Mouse (Mus musculus) liver, embryonic 13.5 days (tissue): ENCODE measurements around the gene Itgb7. TPM values are rescaled to one million over a fixed set of nuclear protein-coding genes. Genes with fewer than 3 reads are reported as not detected.
"Not testable (repeated sequence)": the region's sequence is repeated elsewhere in the genome, so short reads cannot be mapped to it uniquely, and the experiment has no call there.

Experiments used
- ATAC-seq: fragments of 200-750 bp; cut with Nextera tagmentation; 2 replicates; pipeline ENCODE4 v1.8.0; 2017; ENCODE audit warnings: low read depth, mild to moderate bottlenecking, moderate number of reproducible peaks, moderate library complexity
- DNase-seq: peaks from one replicate; pipeline ENCODE4 v3.0.0; 2022
- H3K27ac ChIP-seq: fragments of 300-500 bp; sonication (generic); 2 replicates; pipeline ENCODE4 v1.5.1; 2015; ENCODE audit warnings: moderate library complexity, mild to moderate bottlenecking, inconsistent platforms
- H3K27me3 ChIP-seq: fragments of 300-500 bp; sonication (generic); 2 replicates; pipeline ENCODE4 v1.6.1; 2015; ENCODE audit warnings: mild to moderate bottlenecking, inconsistent platforms
- H3K36me3 ChIP-seq: fragments of 300-500 bp; sonication (generic); 2 replicates; pipeline ENCODE4 v1.6.1; 2015; ENCODE audit warnings: mild to moderate bottlenecking, inconsistent platforms
- H3K4me1 ChIP-seq: fragments of 300-500 bp; sonication (generic); replicated peaks from 2 replicates; pipeline ENCODE4 v1.6.1; 2015; ENCODE audit warnings: inconsistent platforms
- H3K4me2 ChIP-seq: fragments of 300-500 bp; sonication (generic); 2 replicates; pipeline ENCODE4 v1.6.1; 2015; ENCODE audit warnings: inconsistent platforms, mild to moderate bottlenecking, moderate library complexity
- H3K4me3 ChIP-seq: fragments of 300-500 bp; sonication (generic); replicated peaks from 2 replicates; pipeline ENCODE4 v1.5.1; 2015; ENCODE audit warnings: mild to moderate bottlenecking, inconsistent platforms
- H3K9ac ChIP-seq: fragments of 300-500 bp; sonication (generic); 2 replicates; pipeline ENCODE4 v1.6.1; 2015; ENCODE audit warnings: mild to moderate bottlenecking, inconsistent platforms
- H3K9me3 ChIP-seq: fragments of 300-500 bp; sonication (generic); replicated peaks from 2 replicates; pipeline ENCODE4 v1.6.1; 2016; ENCODE audit warnings: inconsistent platforms
- WGBS: fragments of 180-500 bp; shearing (Covaris S2); methylation state at CpG from one replicate; pipeline ENCODE4 v1.1.7; 2015; ENCODE audit not compliant: insufficient replicate concordance; 5-methylcytosine and 5-hydroxymethylcytosine counted together
- polyA plus RNA-seq: library from polyadenylated mRNA; unstranded; fragments of >200 nt; fragmentation: Nextera tagmentation; extraction: Ambion mirVana; gene quantifications from 2 replicates; pipeline ENCODE4 v1.2.1, GENCODE M21; 2015

Gene Itgb7
- polyA plus RNA-seq, 1 experiment from 2014 or later = 6.5 TPM

DNA sequence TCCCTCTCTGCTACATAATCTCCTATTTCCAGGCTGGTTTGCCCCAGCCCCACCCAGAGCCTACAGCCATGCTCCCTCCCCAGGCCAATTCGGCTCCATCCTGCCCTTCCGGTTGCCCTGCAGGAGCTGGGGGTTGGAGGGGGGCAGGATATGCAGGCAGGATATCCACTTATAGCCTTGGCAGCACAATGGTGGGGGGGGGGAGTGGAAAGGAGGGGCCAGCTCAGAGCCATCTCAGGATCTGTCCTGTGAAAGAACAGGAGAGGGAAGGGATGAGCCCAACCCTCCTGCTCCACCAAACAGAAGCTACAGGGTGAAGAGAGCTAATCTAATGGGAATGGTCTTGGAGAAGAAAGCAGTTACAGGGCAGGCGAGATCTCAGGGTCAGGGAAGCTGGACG, 8.9 kb upstream of the Itgb7 start:
- peaks cover 37% of the 10 kb centered on the region for H3K4me1 ChIP-seq
- H3K27me3 ChIP-seq = peaks cover 59% of the 10 kb centered on the region
- H3K9ac ChIP-seq = no peak overlapping the region
- H3K36me3 ChIP-seq = no peaks in the 10 kb centered on the region
- no peak overlapping the region for H3K4me3 ChIP-seq
- no peak overlapping the region for H3K4me2 ChIP-seq
- peak overlapping the region; percentile 4; the same call in 1 of the 2 replicates for H3K27ac ChIP-seq
- ATAC-seq (peak; percentile 37; the same call in 1 of the 2 replicates), DNase-seq (no peak)
- 49% methylated on average over 4 of the region's 4 CpGs for WGBS
- no peaks in the 10 kb centered on the region for H3K9me3 ChIP-seq

DNA sequence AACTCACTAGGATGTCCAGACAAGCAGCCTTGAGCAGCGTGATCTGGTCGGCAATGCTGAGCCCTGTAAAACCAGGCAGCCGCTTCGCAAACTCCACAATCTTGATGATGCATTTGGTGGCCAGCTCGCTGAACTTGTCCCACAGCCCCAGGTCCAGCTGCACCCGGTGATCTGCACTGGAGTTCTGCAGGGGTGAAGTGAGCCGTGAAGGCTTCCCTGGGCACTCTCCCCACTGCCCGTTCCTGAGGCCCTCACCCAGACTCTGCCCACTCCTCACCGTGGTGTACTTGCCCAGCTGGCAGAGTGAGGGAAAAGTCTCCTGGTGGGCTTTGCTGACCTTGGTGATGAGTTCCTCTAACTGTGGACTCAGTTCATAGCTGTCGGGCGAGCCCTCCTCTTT, 8.1 kb upstream of the Itgb7 start:
- Histone ChIP-seq H3K27ac (no peak overlapping the region), H3K4me3 (no peak overlapping the region), H3K36me3 (no peaks in the 10 kb centered on the region), H3K4me2 (no peak overlapping the region), H3K4me1 (peaks cover 37% of the 10 kb centered on the region), H3K27me3 (peaks cover 51% of the 10 kb centered on the region), H3K9me3 (no peaks in the 10 kb centered on the region), H3K9ac (no peak overlapping the region)
- WGBS = 67% methylated on average over 11 of the region's 11 CpGs
- DNase-seq (no peak), ATAC-seq (no peak)

DNA sequence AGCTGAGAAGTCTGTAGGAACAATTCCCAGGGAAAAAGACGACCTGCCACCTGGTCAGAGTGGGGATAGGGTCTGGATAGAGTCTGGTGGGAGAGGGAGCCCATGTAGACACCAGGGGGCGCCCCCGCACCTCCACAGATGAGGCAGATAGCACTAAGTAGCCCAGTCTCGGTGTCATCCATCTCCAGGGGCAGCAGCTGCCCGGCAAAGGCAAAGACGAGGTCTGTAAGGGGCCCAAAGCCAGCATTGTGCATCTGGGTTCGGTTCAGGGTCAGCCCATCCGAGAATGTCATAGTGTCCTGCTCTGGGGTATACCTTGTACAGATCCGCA, 7.5 kb upstream of the Itgb7 start:
- ATAC-seq = no peak
- Histone ChIP-seq H3K4me2 (no peak overlapping the region), H3K27ac (no peak overlapping the region), H3K4me3 (no peak overlapping the region), H3K36me3 (no peaks in the 10 kb centered on the region), H3K9me3 (no peaks in the 10 kb centered on the region), H3K27me3 (peaks cover 45% of the 10 kb centered on the region), H3K4me1 (peaks cover 39% of the 10 kb centered on the region), H3K9ac (no peak overlapping the region)
- peak; percentile 59 for DNase-seq
- 9% methylated on average over 9 of the region's 9 CpGs for WGBS

- WGBS = 71% methylated on average over 14 of the region's 14 CpGs
Observed at GRCm38 (mm10) chr15:102238543-102239259, 7.0 kb upstream of the Itgb7 start.

GRCm38 (mm10) chr15:102235371-102236027, 3.8 kb upstream of the Itgb7 start:
- no peaks in the 10 kb centered on the region for H3K9me3 ChIP-seq
- ATAC-seq (peak; percentile 6; the same call in 1 of the 2 replicates), DNase-seq (no peak)
- H3K27ac ChIP-seq = no peak overlapping the region
- H3K36me3 ChIP-seq = no peaks in the 10 kb centered on the region
- H3K4me2 ChIP-seq = peak overlapping the region; percentile 48
- WGBS = 30% methylated on average over 21 of the region's 21 CpGs
- 0 out of 2 replicates have a peak overlapping the region, but pooled peaks have one; percentile 33 for H3K9ac ChIP-seq
- H3K27me3 ChIP-seq = peaks cover 8% of the 10 kb centered on the region; the same call in 1 of the 2 replicates
- H3K4me3 ChIP-seq = peak overlapping the region; percentile 23
- peaks cover 55% of the 10 kb centered on the region for H3K4me1 ChIP-seq

More at GRCm38 (mm10) chr15:102238543-102239259, 7.0 kb upstream of the Itgb7 start:
- H3K27me3 ChIP-seq = peaks cover 40% of the 10 kb centered on the region
- no peaks in the 10 kb centered on the region for H3K36me3 ChIP-seq
- no peak overlapping the region for H3K27ac ChIP-seq
- peaks cover 39% of the 10 kb centered on the region for H3K4me1 ChIP-seq
- DNase-seq (no peak), ATAC-seq (no peak)
- H3K4me2 ChIP-seq = no peak overlapping the region
- H3K4me3 ChIP-seq = no peak overlapping the region
- no peak overlapping the region for H3K9ac ChIP-seq
- no peaks in the 10 kb centered on the region for H3K9me3 ChIP-seq

GRCm38 (mm10) chr15:102233896-102234295, 2.2 kb upstream of the Itgb7 start:
- no peak overlapping the region for H3K9ac ChIP-seq
- DNase-seq = no peak
- no peaks in the 10 kb centered on the region for H3K27me3 ChIP-seq
- H3K36me3 ChIP-seq = no peaks in the 10 kb centered on the region
- H3K27ac ChIP-seq = peak overlapping the region; percentile 19; the same call in 1 of the 2 replicates
- H3K4me2 ChIP-seq = peak overlapping the region; percentile 21; the same call in 1 of the 2 replicates
- H3K9me3 ChIP-seq = no peaks in the 10 kb centered on the region
- H3K4me3 ChIP-seq = no peak overlapping the region
- ATAC-seq = no peak
- 10% methylated on average over 2 of the region's 2 CpGs for WGBS
- peaks cover 58% of the 10 kb centered on the region for H3K4me1 ChIP-seq

DNA sequence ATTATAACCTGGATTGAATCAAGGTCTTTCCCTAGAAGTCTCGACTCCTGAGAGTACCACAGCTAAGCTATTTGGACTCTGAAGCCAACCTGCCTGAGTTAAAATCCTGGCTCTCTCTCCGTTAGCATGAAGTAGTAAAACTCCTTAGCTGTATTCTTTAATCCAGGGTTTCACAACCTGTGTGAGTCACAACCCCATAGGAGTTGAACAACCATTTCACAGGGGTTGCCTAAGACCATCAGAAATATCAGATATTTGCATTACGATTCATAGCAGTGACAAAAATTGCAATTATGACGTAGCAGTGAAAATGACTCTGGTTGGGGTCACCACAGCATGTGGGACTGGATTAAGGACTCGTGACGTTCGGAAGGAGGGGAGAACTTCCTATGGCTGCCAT, 1.0 kb upstream of the Itgb7 start:
- peaks cover 58% of the 10 kb centered on the region for H3K4me1 ChIP-seq
- H3K9ac ChIP-seq = no peak overlapping the region
- no peaks in the 10 kb centered on the region for H3K36me3 ChIP-seq
- no peak overlapping the region for H3K27ac ChIP-seq
- no peaks in the 10 kb centered on the region for H3K27me3 ChIP-seq
- DNase-seq (no peak), ATAC-seq (no peak)
- no peak overlapping the region for H3K4me2 ChIP-seq
- no peaks in the 10 kb centered on the region for H3K9me3 ChIP-seq
- 78% methylated on average over 7 of the region's 7 CpGs for WGBS
- H3K4me3 ChIP-seq = no peak overlapping the region

DNA sequence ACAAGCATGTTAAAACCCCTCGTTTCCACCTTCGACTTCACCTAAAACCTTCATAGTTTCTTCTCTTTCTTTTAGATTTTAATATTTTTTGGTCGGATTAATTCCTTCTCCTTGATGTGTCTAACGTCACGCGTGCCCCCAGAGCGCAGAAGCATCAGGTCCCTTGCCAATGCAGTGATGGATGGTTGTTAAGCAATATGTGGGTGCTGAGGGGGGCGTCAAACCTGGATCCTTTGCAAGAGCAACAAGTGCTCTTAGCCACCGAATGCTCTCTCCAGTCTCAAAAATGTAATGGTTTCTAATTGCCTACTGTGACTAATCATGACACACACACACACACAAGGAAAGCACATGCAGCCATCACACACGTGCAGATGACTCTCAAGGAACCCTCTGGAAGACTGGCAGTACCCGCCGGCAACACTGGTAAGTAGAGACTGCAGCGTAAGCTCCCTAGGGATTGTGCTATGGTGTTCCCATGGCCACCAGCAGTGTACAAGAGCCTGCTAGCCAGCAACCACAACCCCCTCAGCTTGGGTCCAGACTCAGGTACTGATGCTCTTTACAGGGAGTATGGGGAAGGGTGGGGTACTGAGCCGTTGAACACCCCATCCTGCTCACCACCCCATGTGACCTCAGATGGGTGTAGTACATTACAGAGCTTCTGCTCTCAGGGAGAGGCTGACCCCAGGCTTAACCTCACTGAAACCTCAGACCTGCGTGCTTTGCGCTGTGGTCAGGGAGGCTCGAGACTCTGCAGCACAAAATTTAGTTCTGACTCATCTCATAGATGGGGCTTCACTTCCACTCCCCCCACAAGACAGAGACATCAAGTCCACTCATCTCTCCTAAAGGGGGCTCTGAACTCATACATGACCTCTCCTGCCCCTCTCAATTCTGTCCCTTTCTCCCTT, 1.1 kb downstream of the Itgb7 start:
- Histone ChIP-seq H3K27ac (peak overlapping the region; percentile 47; the same call in 1 of the 2 replicates), H3K9me3 (no peaks in the 10 kb centered on the region), H3K4me1 (peaks cover 68% of the 10 kb centered on the region), H3K27me3 (no peaks in the 10 kb centered on the region), H3K36me3 (no peaks in the 10 kb centered on the region), H3K4me3 (peak overlapping the region; percentile 49), H3K9ac (peak overlapping the region; percentile 58; the same call in 1 of the 2 replicates), H3K4me2 (peak overlapping the region; percentile 66)
- 65% methylated on average over 17 of the region's 17 CpGs for WGBS
- no peak for DNase-seq
- ATAC-seq = no peak

DNA sequence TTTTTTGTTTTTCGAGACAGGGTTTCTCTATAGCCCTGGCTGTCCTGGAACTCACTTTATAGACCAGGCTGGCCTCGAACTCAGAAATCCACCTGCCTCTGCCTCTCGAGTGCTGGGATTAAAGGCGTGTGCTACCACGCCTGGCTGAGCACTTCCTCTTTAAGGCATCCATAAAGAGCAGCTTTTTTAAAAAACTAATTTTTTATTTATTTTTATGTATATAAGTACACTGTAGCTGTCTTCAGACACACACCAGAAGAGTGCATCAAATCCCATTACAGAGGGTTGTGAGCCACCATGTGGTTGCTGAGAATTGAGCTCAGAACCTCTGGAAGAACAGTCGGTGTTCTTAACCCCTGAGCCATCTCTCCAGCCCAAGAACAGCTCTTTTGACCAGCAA, 6.1 kb downstream of the Itgb7 start:
- not testable (repeated sequence) for ATAC-seq, H3K9me3 ChIP-seq, H3K27ac ChIP-seq, H3K36me3 ChIP-seq, DNase-seq, H3K9ac ChIP-seq
- H3K4me2 ChIP-seq = peak overlapping the region; percentile 85; the same call in 1 of the 2 replicates
- H3K4me1 ChIP-seq = peaks cover 37% of the 10 kb centered on the region
- H3K27me3 ChIP-seq = peaks cover 26% of the 10 kb centered on the region
- 32% methylated on average over 6 of the region's 6 CpGs for WGBS
- peak overlapping the region; percentile 52; the same call in 1 of the 2 replicates for H3K4me3 ChIP-seq

GRCm38 (mm10) chr15:102224992-102225617, 6.6 kb downstream of the Itgb7 start:
- H3K4me1 ChIP-seq = peaks cover 34% of the 10 kb centered on the region
- H3K4me3 ChIP-seq = peak overlapping the region; percentile 52
- ATAC-seq (peak; percentile 91), DNase-seq (peak; percentile 57)
- peak overlapping the region; percentile 59 for H3K9ac ChIP-seq
- peaks cover 26% of the 10 kb centered on the region for H3K27me3 ChIP-seq
- 2% methylated on average over 21 of the region's 21 CpGs for WGBS
- no peaks in the 10 kb centered on the region for H3K9me3 ChIP-seq
- H3K4me2 ChIP-seq = peak overlapping the region; percentile 85
- peak overlapping the region; percentile 30 for H3K27ac ChIP-seq
- H3K36me3 ChIP-seq = no peaks in the 10 kb centered on the region
